Mouse (Mus musculus) G1E-ER4 (cell line): ENCODE data around the gene Tex2. TPM values are rescaled to one million over a fixed set of nuclear protein-coding genes. Genes with fewer than 3 reads are reported as not detected.
A peak's percentile ranks its signal among the peaks of the same experiment; 100 is the strongest.

Source experiments
- GATA1 ChIP-seq: IDR thresholded peaks from one replicate; pipeline ENCODE4 v1.8.0; 2012; ENCODE audit warnings: low read length, inconsistent platforms
- polyA plus RNA-seq: library from polyadenylated mRNA; stranded (reverse); fragments of >175 nt; gene quantifications from 2 replicates; pipeline ENCODE4 v1.2.3, GENCODE M21; 2012

Tex2 gene
- polyA plus RNA-seq, 1 experiment, result 2.8 TPM

DNA sequence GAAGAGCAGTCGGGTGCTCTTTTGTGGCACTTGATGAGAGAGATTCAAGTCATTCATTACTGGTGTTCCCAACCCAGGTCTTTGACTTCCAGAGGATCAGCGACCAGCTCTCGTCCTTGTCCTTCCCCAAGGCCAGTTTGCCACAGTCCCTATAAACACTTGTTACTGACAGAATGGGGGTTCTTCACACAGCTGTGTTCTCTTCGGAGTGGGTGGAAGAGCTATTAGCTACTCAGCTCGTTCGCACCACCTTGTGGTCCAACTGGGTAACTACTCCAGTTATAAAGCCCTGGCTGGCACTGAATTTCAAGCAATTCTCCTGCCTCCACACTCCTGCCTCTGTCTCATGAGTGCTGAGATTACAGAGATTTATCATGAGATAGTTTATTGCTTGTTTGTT, 14.5 kb upstream of the Tex2 start:
- TF ChIP-seq GATA1, result no peak

DNA sequence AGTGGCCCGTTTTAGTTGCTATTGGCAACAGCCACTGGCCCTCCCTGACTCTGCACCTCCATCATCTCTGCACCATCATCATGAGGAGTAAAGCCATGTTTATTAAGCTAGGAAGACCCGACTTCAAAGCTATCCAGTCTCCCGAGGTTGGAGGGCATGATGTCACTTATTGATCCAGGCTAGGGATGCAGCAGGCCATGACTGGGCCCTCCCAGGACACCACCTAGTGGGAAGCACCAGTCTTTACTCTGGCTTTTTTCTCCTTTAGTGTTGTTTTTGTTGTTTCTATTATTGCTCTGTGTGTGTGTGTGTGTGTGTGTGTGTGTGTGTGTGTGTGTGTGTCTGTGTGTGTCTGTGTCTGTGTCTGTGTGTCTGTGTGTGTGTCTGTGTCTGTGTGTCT, 12.4 kb upstream of the Tex2 start:
- TF ChIP-seq GATA1, result no peak

DNA sequence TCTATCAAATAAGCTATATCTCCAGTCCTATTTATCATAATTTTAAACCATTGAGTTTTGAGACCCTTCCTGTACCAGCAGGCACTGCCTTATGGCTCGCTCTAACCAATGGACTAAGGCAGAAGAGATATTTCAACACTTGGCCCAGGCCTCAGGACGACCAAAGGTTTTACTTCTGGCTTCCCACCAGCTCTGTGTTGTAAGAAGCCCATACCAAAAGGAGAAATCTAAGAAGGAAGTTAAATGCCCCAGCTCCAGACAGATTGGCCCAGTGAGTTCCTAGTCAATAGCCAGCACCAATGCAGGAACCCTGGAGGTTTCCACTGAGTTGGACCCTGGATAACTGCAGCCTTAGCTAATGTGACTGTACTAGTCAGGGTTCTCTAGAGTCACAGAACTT, 10.4 kb upstream of the Tex2 start:
- no peak for TF ChIP-seq GATA1

DNA sequence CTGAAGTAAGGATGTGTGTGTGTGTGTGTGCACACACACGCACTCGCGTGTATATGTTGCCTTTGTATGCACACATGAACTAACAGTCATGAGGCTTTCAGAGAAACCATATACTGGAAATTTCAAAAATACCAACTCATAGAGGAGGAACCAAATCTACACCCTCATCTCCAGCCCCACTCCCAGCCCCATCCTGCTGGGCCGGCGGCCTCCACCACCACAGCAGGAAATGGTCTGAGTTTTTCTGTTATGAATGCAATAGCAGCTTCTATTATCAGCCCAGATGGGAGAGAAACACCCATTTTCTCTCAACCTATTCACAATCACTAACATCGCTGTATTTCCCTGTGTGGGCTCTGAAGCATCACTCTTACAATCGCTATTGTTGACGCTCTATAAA, 8.8 kb upstream of the Tex2 start:
- no peak for TF ChIP-seq GATA1

DNA sequence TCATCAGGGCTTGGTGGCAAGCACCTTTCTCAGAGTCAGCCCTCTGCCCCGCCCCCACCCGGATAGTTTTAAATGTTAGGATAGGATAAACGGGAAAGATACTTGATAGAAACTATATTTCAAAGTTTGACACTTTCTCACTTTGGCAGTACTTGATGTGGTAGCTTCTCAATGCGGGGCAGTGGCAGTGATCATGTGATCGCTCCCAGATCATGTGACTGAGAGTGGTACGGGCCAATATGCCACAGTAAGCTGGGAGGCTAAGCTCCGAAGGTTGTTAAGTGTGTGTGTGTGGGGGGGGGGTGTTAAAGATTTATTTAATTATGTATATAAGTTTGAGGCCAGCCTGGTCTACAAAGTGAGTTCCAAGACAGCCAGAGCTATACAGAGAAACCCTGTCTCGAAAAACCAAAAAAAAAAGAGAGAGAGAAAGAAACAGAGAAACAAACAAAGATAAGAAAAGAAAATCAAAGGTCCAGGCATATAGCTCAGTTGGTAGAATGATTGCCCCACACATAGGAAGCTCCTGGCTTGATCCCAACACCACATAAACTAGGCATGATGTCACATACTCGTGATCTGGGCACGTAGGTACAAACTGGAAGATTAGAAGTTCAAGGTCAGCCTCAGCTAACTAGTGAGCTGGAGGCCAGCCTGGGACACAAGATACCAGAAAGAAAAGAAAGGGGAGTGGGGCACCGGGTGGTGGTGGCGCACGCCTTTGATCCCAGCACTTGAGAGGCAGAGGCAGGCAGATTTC, 4.8 kb upstream of the Tex2 start:
- TF ChIP-seq GATA1, result no peak

DNA sequence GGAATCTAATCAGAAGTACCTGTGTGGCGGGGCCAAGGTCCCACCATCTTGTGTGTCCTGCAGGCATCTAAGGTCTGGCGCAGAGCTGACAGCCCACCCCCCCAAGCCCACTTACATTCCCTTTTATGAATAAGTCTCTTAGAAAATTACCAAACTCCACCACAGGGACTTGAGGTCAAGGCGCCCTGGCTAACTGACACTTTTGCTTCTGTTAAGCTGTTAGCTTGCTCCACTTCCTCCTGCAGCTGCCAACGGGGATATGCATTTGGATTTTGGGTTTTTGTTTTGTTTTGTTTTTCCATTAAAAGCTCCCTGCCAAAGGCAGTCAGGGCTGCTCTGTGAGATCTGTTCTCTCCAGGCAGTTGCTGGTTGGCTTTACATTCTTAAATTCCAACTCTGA, 2.3 kb upstream of the Tex2 start:
- TF ChIP-seq GATA1, result no peak

DNA sequence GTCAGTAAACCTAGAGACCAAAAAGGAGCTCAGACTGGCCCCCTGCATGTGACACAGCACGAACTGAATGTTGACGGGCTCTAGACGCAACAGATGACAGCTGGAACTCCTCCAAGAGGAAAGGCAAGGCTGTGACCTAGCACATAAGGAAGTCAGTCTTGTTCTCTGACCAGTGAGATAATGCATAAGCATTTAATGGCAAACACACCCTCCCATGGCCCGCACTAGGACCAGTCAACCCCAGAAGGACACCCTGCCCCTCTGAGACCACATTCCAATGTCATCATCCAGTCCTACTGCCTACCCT, 1.1 kb upstream of the Tex2 start:
- TF ChIP-seq GATA1, result no peak

DNA sequence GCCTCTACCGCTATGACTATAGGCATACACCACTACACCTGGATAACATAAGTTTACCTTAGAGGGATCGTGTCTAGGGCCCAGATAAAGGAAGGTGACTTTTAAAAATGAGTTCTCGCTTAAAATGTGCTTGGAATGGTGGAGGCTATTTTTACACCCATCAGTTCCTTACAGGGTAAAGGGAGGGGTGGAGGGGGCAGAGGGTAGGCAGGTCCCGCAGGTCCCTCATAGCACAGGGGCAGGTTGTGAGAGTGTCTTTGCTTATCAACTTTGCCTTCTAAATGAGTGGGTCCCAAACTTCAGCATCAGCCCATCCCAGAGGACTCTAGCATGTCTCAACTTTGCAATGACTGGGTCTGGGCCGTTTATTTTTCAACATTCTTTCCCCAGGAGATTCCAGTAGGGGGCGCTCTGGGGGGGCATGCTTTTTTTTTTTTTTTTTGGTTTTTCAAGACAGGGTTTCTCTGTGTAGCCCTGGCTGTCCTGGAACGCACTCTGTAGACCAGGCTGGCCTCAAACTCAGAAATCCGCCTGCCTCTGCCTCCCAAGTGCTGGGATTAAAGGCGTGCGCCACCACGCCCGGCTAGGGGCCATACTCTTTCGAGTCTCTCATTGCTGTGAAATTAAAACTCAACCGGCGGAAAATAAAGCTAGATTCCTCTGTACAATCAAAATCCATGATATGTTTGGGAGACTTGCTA, 565 bp upstream of the Tex2 start:
- no peak for TF ChIP-seq GATA1

DNA sequence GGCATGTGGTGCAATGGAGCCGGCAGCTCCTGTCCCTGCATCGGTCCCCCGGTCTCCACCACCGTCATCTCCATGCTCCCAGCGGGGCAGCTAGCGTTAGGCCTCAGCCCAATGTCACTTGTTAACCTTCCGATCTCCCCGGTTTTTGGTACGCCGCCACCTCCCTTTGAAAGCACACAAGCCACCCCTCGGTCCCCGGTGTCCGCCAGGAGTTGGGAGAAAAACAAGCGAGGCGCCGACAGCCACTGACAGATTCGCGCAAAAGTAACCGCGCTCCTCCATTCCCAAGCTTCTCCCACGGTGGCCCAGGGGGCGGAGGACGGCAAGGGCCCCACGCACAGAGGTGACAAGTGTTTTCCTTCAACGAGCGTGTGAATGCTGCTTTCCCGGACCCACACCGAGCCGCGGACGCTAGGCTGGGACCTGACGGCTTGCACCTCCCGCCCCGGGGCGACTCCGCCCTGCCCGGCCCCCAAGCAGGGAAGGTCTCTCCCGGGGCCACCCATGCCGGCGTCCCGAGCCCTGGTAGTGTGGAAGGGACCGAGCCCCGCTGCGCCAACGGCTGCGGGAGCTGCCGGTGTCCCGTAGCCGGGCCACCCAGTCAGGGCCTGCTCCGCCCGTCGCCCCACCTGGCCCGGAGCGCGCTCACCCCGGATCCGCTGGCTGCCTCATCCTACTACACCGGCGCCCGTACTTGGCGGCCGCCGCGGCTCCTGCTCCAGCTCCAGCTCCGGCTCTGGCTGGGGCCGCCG, 838 bp downstream of the Tex2 start:
- no peak for TF ChIP-seq GATA1

DNA sequence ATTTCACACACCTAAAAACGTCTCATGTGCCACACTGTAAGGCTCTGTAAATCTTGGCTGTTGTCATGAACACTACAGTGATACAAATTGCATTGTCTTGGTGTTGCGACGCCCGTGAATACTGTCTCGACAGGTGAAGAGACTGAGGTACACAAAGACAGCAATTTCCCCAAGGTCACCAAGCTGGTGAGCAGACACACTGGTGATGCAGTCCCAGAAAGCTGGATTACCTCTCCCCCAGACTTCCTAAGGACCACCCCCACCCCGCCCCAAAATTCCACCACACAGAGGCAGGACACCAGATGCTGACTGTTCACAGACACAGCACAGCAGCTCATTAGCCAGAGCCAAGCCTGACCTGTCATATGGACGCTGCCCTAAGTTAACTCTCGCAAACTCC, 3.5 kb downstream of the Tex2 start:
- no peak for TF ChIP-seq GATA1

DNA sequence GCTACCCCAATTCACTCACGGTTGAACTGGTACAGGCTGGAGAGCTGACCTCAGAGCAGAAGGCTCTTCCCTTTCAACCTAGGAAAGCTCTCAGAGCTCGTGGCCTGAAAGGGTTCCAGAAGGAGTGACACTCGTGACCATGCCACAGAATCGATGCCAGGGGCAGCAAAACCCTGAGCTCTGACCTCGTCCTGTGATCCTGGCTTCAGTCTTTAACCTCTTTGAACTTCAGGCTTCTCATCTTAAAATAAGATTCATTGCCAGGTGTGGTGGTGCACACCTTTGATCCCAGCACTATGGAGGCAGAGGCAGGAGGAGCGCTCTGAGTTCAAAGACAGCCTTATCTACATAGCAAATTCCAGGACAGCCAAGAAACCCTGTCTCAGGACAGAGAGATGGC, 5.9 kb downstream of the Tex2 start:
- TF ChIP-seq GATA1, result no peak

DNA sequence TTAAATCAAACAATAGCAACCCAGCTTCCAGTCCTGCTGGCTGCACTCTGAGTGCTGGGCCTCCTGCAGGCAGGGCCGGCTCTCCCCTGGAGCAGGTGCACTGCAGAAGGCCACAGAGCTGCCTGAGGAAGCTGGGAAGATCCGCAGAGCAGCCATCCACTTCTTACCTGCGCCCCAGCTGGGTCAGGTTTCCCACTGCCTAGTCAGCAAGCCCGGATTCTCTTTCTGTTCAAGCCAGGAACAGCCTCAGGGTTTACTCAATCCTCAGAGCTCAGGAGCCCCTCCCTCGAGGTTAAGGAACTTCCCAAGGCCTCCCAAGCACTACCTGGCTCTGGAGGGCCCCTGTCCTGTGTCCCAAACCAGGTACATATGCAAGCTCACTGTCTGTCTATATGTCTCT, 7.2 kb downstream of the Tex2 start:
- TF ChIP-seq GATA1, result no peak

DNA sequence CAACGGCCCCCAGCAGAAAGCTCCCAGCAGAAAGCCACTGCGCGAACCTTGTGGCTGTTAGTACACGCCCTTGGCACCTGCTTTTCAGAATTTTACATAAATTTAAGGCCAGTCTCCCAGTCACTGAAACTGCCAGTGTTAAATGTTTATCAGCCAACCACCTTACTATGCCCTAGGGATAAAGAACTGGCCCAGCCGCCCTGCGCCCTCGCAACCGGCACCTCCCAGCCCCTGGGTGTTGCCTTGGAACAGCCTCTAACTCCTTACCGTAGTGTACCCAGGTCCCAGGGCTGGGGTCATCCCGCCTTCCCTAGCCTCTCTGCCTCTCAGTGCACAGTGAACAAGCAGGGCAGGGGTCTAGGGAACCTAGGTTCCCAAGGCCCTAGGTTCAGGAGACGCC, 10.0 kb downstream of the Tex2 start:
- TF ChIP-seq GATA1, result no peak

DNA sequence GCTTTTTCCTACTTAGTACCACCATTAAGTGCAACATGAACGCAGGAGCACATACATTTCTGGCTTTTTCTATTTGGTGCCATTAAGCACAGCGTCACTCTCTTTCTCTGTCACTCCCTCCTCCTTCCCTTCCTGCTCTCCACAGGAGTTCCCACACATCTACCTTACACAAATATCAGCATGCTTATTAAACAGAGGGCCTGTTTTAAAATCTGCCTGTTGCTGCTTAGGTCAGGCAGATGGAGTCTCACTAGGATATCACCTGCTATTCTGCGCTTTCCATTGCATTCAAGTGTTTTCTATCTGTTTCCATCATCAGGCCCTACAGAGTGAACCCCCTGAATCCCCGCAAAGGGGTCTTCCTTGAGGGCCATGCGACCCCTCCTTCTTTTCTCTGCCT, 13.1 kb downstream of the Tex2 start:
- no peak for TF ChIP-seq GATA1

DNA sequence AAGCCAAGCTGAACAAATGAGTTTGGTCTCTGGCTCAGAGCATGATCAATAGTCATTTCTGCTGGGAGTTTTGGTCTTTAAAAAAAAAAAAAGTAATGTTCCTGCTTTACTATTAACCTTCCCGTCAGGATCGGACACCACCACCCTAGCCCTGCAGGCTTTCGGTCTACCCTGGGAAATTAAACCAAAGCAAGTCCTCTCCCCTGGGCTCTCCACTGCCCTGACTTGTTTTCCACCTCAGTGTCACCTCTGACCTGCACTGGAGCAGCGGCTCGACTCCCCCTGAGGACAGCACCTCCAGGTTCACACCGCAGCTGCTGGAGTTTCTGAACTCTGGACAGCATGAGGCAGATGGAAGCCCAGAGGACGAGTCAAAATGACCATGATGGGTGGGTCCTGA, 13.9 kb downstream of the Tex2 start:
- TF ChIP-seq GATA1, result no peak

DNA sequence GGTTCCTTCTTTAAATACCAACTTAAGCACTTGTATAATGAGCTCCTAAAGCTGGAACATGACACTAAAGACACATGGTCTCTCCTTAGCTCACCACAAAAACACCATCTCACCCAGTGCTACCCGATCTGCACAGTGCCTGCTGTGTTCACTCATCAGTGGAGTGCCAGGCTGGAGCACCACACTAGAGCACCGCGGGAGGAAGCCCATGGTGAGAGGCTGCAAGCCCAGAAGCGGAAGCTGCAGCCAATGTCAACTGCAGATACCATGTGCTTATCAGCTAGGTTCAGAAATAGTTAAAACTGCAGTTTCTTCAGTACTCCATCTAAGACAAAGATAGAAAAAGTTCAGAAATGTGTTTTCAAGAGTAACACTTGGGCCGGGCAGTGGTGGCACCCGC, 14.9 kb downstream of the Tex2 start:
- peak; percentile 55 for TF ChIP-seq GATA1

DNA sequence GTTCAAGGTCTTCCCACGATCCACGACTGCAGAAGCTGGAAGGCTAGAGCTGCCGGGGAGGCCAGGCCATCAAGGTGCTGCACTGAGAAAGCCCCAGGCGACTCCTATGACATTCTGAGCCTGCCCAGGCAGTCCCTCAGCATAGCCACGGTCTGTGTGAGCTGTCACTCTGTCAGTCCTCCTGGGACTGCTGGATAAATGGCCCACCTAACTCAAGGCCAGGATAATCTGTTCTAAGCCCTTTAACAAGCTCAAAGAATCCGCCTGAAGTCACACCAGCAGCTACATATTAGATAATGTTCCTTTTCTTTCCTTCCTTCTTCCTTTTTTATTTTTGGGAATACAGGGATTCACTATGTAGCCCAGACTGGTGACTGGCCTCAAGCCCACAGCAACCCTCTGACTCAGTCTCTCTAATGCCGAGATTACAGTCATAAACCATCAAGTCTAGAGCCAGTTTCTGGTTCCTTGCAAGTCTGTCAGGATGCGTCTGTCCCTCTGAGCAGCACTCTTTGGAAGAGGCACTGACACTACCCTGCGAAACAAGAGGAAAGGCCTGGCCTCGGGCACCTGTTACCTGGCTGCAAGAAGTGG, 15.4 kb downstream of the Tex2 start:
- TF ChIP-seq GATA1, result no peak

DNA sequence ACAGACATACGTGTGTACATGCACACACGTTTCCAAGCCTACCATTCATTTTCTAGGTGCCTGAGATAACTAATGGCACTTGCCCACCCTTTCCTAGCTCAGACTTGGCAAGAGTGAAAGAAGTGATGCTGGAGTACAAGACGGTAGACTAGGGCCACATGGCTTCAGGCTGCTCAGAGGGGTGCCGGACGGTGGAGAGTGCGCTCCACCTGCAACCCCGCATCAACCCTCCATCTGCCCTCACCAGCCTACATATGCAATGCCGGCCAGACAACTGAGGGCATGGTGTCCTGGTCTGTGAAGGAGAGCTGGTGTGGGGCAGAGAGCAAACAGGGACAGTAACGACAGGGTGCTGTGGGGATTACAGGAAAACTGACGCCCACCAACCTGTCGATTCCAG, 22.0 kb downstream of the Tex2 start:
- no peak for TF ChIP-seq GATA1
